Mouse (Mus musculus): ENCODE measurements around the gene Ptpn18. TPM values are rescaled to one million over a fixed set of nuclear protein-coding genes. Genes with fewer than 3 reads are reported as not detected.

Ptpn18 gene
- polyA plus RNA-seq (2015; fragmentation: Nextera tagmentation; extraction: Ambion mirVana) = 18.2 and 19.9 TPM in 2 replicates

DNA sequence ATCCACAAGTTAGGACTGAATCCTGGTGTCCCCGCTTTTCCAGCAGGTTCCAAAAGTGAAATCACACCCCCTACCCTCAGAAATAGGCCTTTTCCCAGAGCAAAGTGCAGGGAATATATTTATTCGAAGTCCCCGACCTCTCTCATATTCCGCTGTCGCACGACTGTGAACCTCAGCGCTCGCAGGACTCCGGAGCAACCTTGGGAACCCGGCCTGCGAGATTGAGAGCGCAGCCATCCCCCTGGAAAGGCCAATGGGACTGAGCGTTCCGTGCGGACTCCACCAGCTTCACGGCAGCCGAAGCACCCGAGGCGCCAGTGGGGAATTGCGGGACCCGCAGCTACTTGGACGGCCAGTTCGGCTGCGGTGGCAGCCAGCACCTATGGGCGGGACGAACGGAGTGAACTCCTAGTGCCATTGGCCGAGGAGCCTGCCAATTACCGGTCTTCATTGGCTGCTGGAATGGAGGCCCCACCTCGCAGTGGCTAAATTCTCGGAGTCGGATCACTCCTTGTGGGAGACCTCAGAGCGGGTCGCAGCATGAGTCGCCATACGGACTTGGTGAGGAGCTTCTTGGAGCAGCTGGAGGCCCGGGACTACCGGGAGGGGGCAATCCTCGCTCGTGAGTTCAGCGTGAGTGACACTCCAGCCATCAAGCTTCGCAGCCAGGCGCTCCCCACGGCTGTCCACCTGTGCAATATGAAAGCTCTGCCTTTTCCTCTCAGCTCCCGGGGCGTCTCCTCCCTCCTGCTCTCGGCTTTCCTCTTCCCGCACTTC lies at the start of gene Ptpn18:
TSS of gene Ptpn18 (plus strand) at position 479 of the 777 bp plus-strand sequence.
- peak; percentile 95 for ATAC-seq (replicated peaks; ENCODE audit: low FRiP score)
- Histone ChIP-seq H3K9me3 (replicated peaks) (no peaks in the 10 kb centered on the region), H3K9ac (peak within 1 kb of the TSS; percentile 56), H3K27ac (peak within 1 kb of the TSS; percentile 46; the same call in 1 of the 2 replicates), H3K4me2 (peak within 1 kb of the TSS; percentile 92), H3K4me3 (replicated peaks) (peak within 1 kb of the TSS; percentile 54), H3K4me1 (peaks cover 15% of the 10 kb centered on the region; the same call in 1 of the 2 replicates), H3K36me3 (no peaks in the 10 kb centered on the region), H3K27me3 (peaks cover 45% of the 10 kb centered on the region)
- under 1% methylated on average over 48 of the region's 48 CpGs for WGBS

DNA sequence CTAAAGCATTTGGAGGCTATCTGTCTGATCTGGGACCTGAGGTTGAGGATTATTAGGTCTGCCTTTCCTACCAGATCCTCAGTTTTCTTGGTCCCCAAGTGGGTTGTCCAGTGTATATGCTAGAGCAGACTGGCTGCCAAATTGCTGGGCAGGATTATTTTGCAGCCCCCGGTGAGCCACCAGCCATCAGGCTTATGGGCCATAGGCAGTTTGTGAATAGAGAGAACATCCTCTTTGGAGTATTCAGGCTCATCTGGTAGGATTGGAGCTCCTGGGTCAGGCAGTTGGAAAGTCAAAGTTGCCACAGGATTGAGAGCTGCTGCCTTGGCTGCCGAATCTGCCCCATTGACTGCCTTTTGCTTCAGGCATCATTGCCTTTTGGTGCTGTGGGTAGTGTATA lies 31.1 kb upstream of the Ptpn18 start:
- WGBS = 87% methylated on average over 2 of the region's 2 CpGs
- H3K4me3 ChIP-seq (replicated peaks) = no peak overlapping the region
- H3K27ac ChIP-seq = no peak overlapping the region
- H3K9me3 ChIP-seq (replicated peaks) = peaks cover 28% of the 10 kb centered on the region
- no peak overlapping the region for H3K4me2 ChIP-seq
- peaks cover 4% of the 10 kb centered on the region for H3K4me1 ChIP-seq
- H3K9ac ChIP-seq = no peak overlapping the region
- peaks cover 27% of the 10 kb centered on the region for H3K36me3 ChIP-seq
- ATAC-seq (replicated peaks; ENCODE audit: low FRiP score) = no peak
- no peaks in the 10 kb centered on the region for H3K27me3 ChIP-seq

DNA sequence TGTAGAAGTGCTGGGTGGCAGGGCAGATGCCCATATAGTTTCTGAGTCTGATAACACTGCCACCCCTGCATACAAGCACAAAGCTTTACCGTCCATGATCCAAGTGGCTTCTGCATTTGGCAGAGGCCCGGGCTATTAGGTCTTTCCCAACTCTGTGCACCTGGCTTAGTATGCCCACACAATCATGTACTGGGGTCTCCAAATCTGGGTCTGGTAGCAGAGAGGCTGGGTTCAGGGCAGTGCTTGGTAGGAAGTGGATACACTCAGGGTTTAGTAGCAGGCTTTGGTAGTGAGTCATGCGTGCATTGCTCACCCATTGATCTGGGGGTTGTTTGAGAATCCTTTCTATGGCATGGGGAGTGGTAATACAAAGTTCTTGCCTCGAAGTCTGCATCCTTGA lies 30.3 kb upstream of the Ptpn18 start:
- 93% methylated on average over 4 of the region's 4 CpGs for WGBS

GRCm38 (mm10) chr1:34430981-34431380 lies 28.6 kb upstream of the Ptpn18 start:
- Histone ChIP-seq H3K4me3 (replicated peaks) (no peak overlapping the region), H3K36me3 (peaks cover 27% of the 10 kb centered on the region), H3K9ac (no peak overlapping the region), H3K4me1 (peaks cover 15% of the 10 kb centered on the region), H3K27me3 (no peaks in the 10 kb centered on the region), H3K27ac (no peak overlapping the region), H3K4me2 (no peak overlapping the region), H3K9me3 (replicated peaks) (peaks cover 28% of the 10 kb centered on the region)
- ATAC-seq (replicated peaks; ENCODE audit: low FRiP score) = no peak
- WGBS = 93% methylated on average over 3 of the region's 3 CpGs

More for the DNA sequence above, 30.3 kb upstream of the Ptpn18 start:
- peaks cover 27% of the 10 kb centered on the region for H3K36me3 ChIP-seq
- H3K4me2 ChIP-seq = no peak overlapping the region
- H3K27me3 ChIP-seq = no peaks in the 10 kb centered on the region
- no peak overlapping the region for H3K4me3 ChIP-seq (replicated peaks)
- H3K9me3 ChIP-seq (replicated peaks) = peaks cover 28% of the 10 kb centered on the region
- H3K9ac ChIP-seq = no peak overlapping the region
- H3K4me1 ChIP-seq = peaks cover 11% of the 10 kb centered on the region
- ATAC-seq (replicated peaks; ENCODE audit: low FRiP score) = no peak
- no peak overlapping the region for H3K27ac ChIP-seq

DNA sequence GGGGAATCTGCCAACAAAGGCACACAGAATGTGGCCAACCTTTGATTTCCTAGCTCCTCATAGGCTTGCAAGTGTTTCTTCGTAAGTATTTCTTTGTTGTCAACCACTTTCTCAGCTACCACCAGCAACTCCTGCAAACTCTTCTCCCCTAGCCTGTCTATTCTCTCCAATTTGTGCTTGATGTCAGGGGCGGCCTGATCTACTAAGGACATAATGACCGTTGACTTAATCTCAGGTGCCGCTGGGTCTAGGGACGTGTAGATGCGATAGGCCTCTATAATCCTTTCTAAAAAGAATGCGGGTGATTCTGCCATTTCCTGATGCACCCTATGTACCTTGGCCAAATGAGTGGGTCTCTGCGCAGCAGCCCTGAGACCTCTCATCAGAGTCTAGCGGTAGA lies 28.1 kb upstream of the Ptpn18 start:
- Histone ChIP-seq H3K4me1 (peaks cover 15% of the 10 kb centered on the region), H3K36me3 (peaks cover 28% of the 10 kb centered on the region), H3K27me3 (no peaks in the 10 kb centered on the region), H3K4me2 (no peak overlapping the region), H3K9ac (no peak overlapping the region), H3K9me3 (replicated peaks) (peaks cover 28% of the 10 kb centered on the region), H3K4me3 (replicated peaks) (no peak overlapping the region), H3K27ac (no peak overlapping the region)
- ATAC-seq (replicated peaks; ENCODE audit: low FRiP score) = no peak
- WGBS = 97% methylated on average over 9 of the region's 9 CpGs

DNA sequence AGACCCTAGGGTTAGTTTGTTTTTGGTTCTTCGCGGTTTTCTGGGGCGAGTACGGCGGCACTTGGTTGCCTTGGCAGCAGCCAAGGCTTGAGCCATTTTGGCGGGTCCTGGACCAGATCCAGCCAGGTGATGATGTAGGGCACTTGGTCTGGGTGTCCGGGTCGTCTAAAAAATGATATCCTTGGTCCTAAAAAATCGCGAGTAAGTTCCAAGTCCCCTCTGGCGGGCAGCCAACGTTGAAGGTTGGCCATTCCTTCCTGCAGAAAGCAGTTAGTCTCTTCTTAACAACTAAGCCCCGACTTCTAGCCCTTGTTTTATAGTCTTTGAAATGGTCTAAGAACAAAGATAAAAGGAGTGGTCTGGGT lies 27.2 kb upstream of the Ptpn18 start:
- H3K4me2 ChIP-seq = peak overlapping the region; percentile 70
- WGBS = 53% methylated on average over 13 of the region's 13 CpGs
- no peak overlapping the region for H3K9ac ChIP-seq
- peaks cover 15% of the 10 kb centered on the region for H3K4me1 ChIP-seq
- peaks cover 28% of the 10 kb centered on the region for H3K9me3 ChIP-seq (replicated peaks)
- ATAC-seq (replicated peaks; ENCODE audit: low FRiP score) = no peak
- H3K36me3 ChIP-seq = peaks cover 38% of the 10 kb centered on the region
- H3K27me3 ChIP-seq = no peaks in the 10 kb centered on the region
- peak overlapping the region; percentile 54; the same call in 1 of the 2 replicates for H3K27ac ChIP-seq
- peak overlapping the region; percentile 48 for H3K4me3 ChIP-seq (replicated peaks)

GRCm38 (mm10) chr1:34432776-34433481 lies 26.6 kb upstream of the Ptpn18 start:
- peak; percentile 22; the same call in 1 of the 2 replicates for ATAC-seq (replicated peaks; ENCODE audit: low FRiP score)
- Histone ChIP-seq H3K9ac (peak overlapping the region; percentile 51; the same call in 1 of the 2 replicates), H3K4me1 (peaks cover 15% of the 10 kb centered on the region), H3K36me3 (peaks cover 42% of the 10 kb centered on the region), H3K27me3 (no peaks in the 10 kb centered on the region), H3K4me3 (replicated peaks) (peak overlapping the region; percentile 48), H3K27ac (peak overlapping the region; percentile 54), H3K4me2 (peak overlapping the region; percentile 70), H3K9me3 (replicated peaks) (peaks cover 28% of the 10 kb centered on the region)
- 8% methylated on average over 35 of the region's 35 CpGs for WGBS

DNA sequence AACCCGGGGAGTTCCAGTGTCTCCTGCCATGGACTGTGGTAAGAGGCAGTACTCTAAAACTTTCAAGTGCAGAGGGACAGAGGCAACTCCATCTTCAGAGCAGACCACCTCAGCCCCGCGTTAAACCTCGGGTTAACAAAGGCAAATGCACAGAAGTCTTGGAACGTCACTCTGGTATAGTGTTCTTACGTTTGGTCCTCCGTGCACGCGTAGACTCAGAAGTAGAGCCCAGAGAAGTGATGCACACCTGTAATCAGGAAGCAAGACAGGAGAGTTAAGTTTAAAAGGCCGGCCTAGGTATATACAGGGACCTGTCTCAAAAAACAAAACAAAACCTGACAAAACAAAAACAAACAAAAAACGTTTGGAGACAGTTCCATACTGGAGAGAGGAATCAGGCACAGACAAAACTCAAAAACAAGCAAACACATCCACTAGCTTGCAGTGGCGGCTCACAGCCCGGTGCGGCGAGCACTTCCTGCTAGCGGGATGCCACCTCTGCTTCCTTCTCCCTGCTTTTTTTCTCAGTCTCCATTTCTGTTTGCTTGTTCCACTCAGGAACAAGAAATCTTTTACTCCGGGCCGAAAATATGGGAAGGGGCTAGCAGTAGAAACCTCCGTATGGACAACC lies 25.6 kb upstream of the Ptpn18 start:
- Histone ChIP-seq H3K9me3 (replicated peaks) (peaks cover 24% of the 10 kb centered on the region), H3K27ac (0 out of 2 replicates have a peak overlapping the region, but pooled peaks have one; percentile 27), H3K36me3 (peaks cover 42% of the 10 kb centered on the region), H3K9ac (peak overlapping the region; percentile 27), H3K4me3 (replicated peaks) (peak overlapping the region; percentile 71), H3K4me1 (peaks cover 22% of the 10 kb centered on the region), H3K27me3 (no peaks in the 10 kb centered on the region), H3K4me2 (peak overlapping the region; percentile 70)
- no peak; the same call in 1 of the 2 replicates for ATAC-seq (replicated peaks; ENCODE audit: low FRiP score)
- 11% methylated on average over 19 of the region's 19 CpGs for WGBS

GRCm38 (mm10) chr1:34434660-34435160 lies 24.9 kb upstream of the Ptpn18 start:
- Histone ChIP-seq H3K36me3 (peaks cover 40% of the 10 kb centered on the region), H3K4me1 (peaks cover 22% of the 10 kb centered on the region), H3K27ac (peak overlapping the region; percentile 82), H3K9ac (peak overlapping the region; percentile 56), H3K27me3 (no peaks in the 10 kb centered on the region), H3K4me2 (peak overlapping the region; percentile 70), H3K9me3 (replicated peaks) (peaks cover 24% of the 10 kb centered on the region), H3K4me3 (replicated peaks) (peak overlapping the region; percentile 71)
- WGBS = under 1% methylated on average over 30 of the region's 30 CpGs
- ATAC-seq (replicated peaks; ENCODE audit: low FRiP score) = peak; percentile 7; the same call in 1 of the 2 replicates

DNA sequence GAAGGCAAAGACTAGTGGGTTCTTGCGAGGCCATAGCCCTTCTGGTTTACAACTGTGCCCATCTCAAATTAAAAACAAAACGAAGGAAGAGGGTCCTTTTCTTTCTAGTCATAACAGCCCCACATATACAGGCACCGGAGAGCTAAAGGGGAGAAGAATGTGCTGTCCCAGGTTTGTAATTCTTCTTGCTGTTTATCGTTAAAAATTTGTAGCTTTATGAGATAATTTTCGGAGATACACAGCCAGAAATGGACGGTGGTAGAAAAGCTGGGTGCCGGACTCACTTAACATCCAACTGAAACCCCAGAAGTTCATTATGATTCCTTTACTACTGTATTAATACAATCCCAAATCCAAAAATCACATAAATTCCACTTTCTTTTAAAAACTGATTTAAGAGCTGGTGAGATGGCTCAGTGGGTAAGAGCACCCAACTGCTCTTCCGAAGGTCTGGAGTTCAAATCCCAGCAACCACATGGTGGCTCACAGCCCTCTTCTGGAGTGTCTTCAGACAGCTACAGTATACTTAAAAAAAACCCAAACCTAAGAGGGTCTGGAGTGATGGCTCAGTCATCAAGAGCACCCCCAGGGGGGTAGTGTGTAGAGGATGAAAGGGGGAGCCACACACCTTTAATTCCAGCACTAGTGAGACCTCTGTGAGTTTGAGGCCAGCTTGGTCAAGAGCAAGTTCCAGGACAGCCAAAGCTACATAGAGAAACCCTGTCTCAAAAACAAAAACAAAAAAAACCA lies 24.0 kb upstream of the Ptpn18 start:
- 29% methylated on average over 8 of the region's 8 CpGs for WGBS
- H3K9ac ChIP-seq = peak overlapping the region; percentile 56
- no peak for ATAC-seq (replicated peaks; ENCODE audit: low FRiP score)

DNA sequence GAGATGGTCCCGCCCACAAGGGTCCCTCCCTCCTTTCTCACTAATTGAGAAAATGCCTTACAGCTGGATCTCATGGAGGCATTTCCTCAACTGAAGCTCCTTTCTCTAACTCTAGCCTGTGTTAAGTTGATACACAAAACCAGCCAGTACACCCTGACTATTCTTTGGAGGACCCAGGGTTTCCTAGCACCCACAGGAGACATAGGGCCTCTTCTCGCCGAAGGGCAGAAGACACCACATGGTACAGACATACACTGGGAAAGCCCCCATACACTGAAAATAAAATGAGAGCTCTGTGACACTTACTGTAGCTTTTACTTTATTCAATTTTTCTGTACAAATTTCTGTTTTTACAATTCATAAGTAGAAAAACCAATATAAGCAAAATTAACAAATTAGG lies 23.2 kb upstream of the Ptpn18 start:
- Histone ChIP-seq H3K4me1 (peaks cover 31% of the 10 kb centered on the region), H3K9me3 (replicated peaks) (peaks cover 11% of the 10 kb centered on the region), H3K27ac (no peak overlapping the region), H3K4me3 (replicated peaks) (no peak overlapping the region), H3K36me3 (peaks cover 24% of the 10 kb centered on the region), H3K27me3 (no peaks in the 10 kb centered on the region), H3K9ac (no peak overlapping the region), H3K4me2 (no peak overlapping the region)
- 86% methylated on average over 3 of the region's 3 CpGs for WGBS
- no peak for ATAC-seq (replicated peaks; ENCODE audit: low FRiP score)

More for the DNA sequence above, 24.0 kb upstream of the Ptpn18 start:
- Histone ChIP-seq H3K9me3 (replicated peaks) (peaks cover 19% of the 10 kb centered on the region), H3K4me1 (peaks cover 25% of the 10 kb centered on the region), H3K27ac (peak overlapping the region; percentile 82), H3K27me3 (no peaks in the 10 kb centered on the region), H3K4me3 (replicated peaks) (peak overlapping the region; percentile 71), H3K4me2 (peak overlapping the region; percentile 70), H3K36me3 (peaks cover 32% of the 10 kb centered on the region)

All from kidney, embryonic 15.5 days (tissue).